Mouse (Mus musculus) intestine, embryonic 16.5 days (tissue): ENCODE measurements around the gene Pcsk5. TPM values are rescaled to one million over a fixed set of nuclear protein-coding genes. Genes with fewer than 3 reads are reported as not detected.

ENCODE experiments used
- ATAC-seq: fragments of 200-750 bp; cut with Nextera tagmentation; 2 replicates; pipeline ENCODE4 v1.8.0; 2017; ENCODE audit warnings: moderate TSS enrichment, moderate library complexity
- H3K27ac ChIP-seq: fragments of 300-500 bp; sonication (generic); 2 replicates; pipeline ENCODE4 v1.5.1; 2014; ENCODE audit warnings: mild to moderate bottlenecking, low read length
- H3K27me3 ChIP-seq: fragments of 300-500 bp; sonication (generic); replicated peaks from 2 replicates; pipeline ENCODE4 v1.6.1; 2014; ENCODE audit warnings: low read length, control low read depth, mixed read lengths; ENCODE audit not compliant: control insufficient read depth, insufficient read depth
- H3K36me3 ChIP-seq: fragments of 300-500 bp; sonication (generic); 2 replicates; pipeline ENCODE4 v1.6.1; 2014; ENCODE audit warnings: low read length, control low read depth; ENCODE audit not compliant: control insufficient read depth, insufficient read depth
- H3K4me1 ChIP-seq: fragments of 300-500 bp; sonication (generic); 2 replicates; pipeline ENCODE4 v1.6.1; 2014; ENCODE audit warnings: low read length, control low read depth, mixed read lengths; ENCODE audit not compliant: control insufficient read depth, insufficient read depth
- H3K4me2 ChIP-seq: fragments of 300-500 bp; sonication (generic); 2 replicates; pipeline ENCODE4 v1.6.1; 2014; ENCODE audit warnings: low read depth, low read length, control low read depth
- H3K4me3 ChIP-seq: fragments of 300-500 bp; sonication (generic); 2 replicates; pipeline ENCODE4 v1.5.1; 2014; ENCODE audit warnings: mild to moderate bottlenecking, low read length
- H3K9ac ChIP-seq: fragments of 300-500 bp; sonication (generic); 2 replicates; pipeline ENCODE4 v1.6.1; 2014; ENCODE audit warnings: low read depth, low read length
- H3K9me3 ChIP-seq: fragments of 300-500 bp; sonication (generic); 2 replicates; pipeline ENCODE4 v1.6.1; 2016; ENCODE audit warnings: low read length, control low read depth; ENCODE audit not compliant: control insufficient read depth
- WGBS: fragments of 180-500 bp; shearing (Covaris S2); extraction: QIAGEN DNeasy Blood & Tissue Kit; methylation state at CpG from one replicate; pipeline ENCODE4 v1.1.7; 2014; 5-methylcytosine and 5-hydroxymethylcytosine counted together
- polyA plus RNA-seq: library from polyadenylated mRNA; unstranded; fragments of >200 nt; fragmentation: Nextera tagmentation; extraction: Ambion mirVana; gene quantifications from 2 replicates; pipeline ENCODE4 v1.2.1, GENCODE M21; 2015

Pcsk5 gene
- polyA plus RNA-seq, 1 experiment from 2014 or later: 30.2 TPM

GRCm38 (mm10) chr19:17841586-17841985 is 4.2 kb upstream of the Pcsk5 start:
- no peaks in the 10 kb centered on the region for H3K36me3 ChIP-seq
- no peak for ATAC-seq
- H3K4me2 ChIP-seq: no peak overlapping the region
- no peaks in the 10 kb centered on the region for H3K27me3 ChIP-seq
- H3K9me3 ChIP-seq: no peaks in the 10 kb centered on the region
- H3K27ac ChIP-seq: no peak overlapping the region
- WGBS: 74% methylated on average over 2 of the region's 2 CpGs
- H3K4me1 ChIP-seq: peaks cover 5% of the 10 kb centered on the region; the same call in 1 of the 2 replicates
- H3K4me3 ChIP-seq: no peak overlapping the region
- H3K9ac ChIP-seq: no peak overlapping the region

GRCm38 (mm10) chr19:17839856-17840255 is 2.4 kb upstream of the Pcsk5 start:
- Histone ChIP-seq H3K4me3 (no peak overlapping the region), H3K4me2 (no peak overlapping the region), H3K27me3 (no peaks in the 10 kb centered on the region), H3K4me1 (peaks cover 5% of the 10 kb centered on the region; the same call in 1 of the 2 replicates), H3K9me3 (no peaks in the 10 kb centered on the region), H3K36me3 (no peaks in the 10 kb centered on the region), H3K9ac (no peak overlapping the region), H3K27ac (no peak overlapping the region)
- 44% methylated on average over 1 of the region's 1 CpGs for WGBS
- no peak for ATAC-seq

- peak overlapping the region; percentile 83 for H3K4me2 ChIP-seq
- H3K27me3 ChIP-seq: no peaks in the 10 kb centered on the region
- H3K4me3 ChIP-seq: peak overlapping the region; percentile 87
- peak overlapping the region; percentile 91 for H3K27ac ChIP-seq
- no peaks in the 10 kb centered on the region for H3K9me3 ChIP-seq
- no peaks in the 10 kb centered on the region for H3K36me3 ChIP-seq
- ATAC-seq: peak; percentile 70
- peak overlapping the region; percentile 95 for H3K9ac ChIP-seq
- WGBS: under 1% methylated on average over 72 of the region's 72 CpGs
- H3K4me1 ChIP-seq: peaks cover 14% of the 10 kb centered on the region; the same call in 1 of the 2 replicates
Observed at GRCm38 (mm10) chr19:17836566-17837470, 614 bp downstream of the Pcsk5 start.

DNA sequence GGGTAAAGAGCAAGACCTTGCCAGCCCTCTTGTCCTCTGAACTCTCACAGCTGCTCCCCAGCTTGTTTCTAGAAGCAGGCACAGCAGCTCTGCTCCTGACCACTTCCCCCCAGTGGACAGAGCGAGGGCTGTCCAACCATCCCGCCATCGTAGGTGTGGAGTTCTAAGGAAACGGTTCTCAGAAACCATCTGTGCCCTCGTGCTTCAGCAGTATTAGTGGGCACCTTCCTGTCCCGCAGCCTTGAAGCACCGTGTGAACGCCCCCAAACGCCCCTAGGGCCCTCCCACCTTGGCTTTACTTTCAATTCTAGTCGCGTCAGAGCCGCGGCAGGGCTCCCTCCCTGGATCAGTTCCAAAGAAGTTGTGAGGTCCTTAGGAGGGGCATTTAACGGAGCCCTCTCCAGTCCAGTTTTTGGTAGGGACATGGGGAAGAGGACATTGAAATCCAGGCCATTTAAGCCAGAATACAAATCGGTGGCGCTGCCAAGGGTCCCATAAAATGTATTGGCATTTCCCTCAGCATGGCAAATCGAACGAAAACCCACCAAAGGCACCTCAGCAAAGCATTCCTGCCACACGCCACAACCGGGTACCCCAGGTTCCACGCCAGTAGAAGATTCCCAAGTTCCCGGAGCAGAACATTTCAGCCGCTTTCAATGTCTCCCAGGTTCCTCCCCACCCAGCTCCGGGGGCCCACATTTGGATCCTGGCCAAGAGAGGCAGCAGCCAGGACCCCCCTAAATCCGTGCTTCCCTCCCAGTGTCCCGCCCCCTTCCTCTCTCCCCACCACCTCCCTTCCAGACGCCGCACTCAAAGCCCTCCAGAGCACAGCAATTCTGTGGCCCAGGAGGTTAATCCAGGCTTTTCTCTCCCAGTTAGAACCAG is 1.5 kb downstream of the Pcsk5 start:
- peaks cover 14% of the 10 kb centered on the region; the same call in 1 of the 2 replicates for H3K4me1 ChIP-seq
- no peaks in the 10 kb centered on the region for H3K36me3 ChIP-seq
- H3K9ac ChIP-seq: peak overlapping the region; percentile 95
- peak overlapping the region; percentile 87 for H3K4me3 ChIP-seq
- no peaks in the 10 kb centered on the region for H3K9me3 ChIP-seq
- peak; percentile 13 for ATAC-seq
- WGBS: under 1% methylated on average over 28 of the region's 28 CpGs
- H3K4me2 ChIP-seq: peak overlapping the region; percentile 83
- no peaks in the 10 kb centered on the region for H3K27me3 ChIP-seq
- H3K27ac ChIP-seq: peak overlapping the region; percentile 91

GRCm38 (mm10) chr19:17834894-17835293 is 2.5 kb downstream of the Pcsk5 start:
- peak overlapping the region; percentile 87 for H3K4me3 ChIP-seq
- H3K9ac ChIP-seq: peak overlapping the region; percentile 95; the same call in 1 of the 2 replicates

DNA sequence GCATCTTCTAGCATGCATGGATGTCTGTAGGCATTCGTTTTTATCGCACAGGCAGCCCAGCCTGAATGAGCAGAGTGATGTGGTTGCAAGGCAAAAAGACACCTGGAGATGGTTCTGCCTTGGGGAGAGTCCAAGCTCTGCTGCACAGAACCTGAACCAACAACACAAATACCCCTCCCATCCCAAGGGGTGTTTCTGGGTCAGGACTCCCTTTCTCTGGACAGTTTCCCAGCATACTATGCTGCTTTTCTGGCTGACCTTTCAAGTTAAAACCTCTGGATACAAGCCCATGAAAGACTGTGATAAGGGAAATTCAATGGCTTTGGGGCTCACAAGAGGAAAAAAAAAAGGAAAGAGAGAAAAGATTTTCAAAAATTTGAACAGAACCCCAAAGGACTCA is 6.1 kb downstream of the Pcsk5 start:
- Histone ChIP-seq H3K4me3 (no peak overlapping the region), H3K4me1 (peaks cover 14% of the 10 kb centered on the region)
- no peak for ATAC-seq

More at GRCm38 (mm10) chr19:17834894-17835293, 2.5 kb downstream of the Pcsk5 start:
- no peaks in the 10 kb centered on the region for H3K27me3 ChIP-seq
- H3K4me1 ChIP-seq: peaks cover 14% of the 10 kb centered on the region; the same call in 1 of the 2 replicates
- ATAC-seq: no peak
- no peaks in the 10 kb centered on the region for H3K36me3 ChIP-seq
- H3K4me2 ChIP-seq: peak overlapping the region; percentile 83
- no peak overlapping the region for H3K27ac ChIP-seq
- no peaks in the 10 kb centered on the region for H3K9me3 ChIP-seq

DNA sequence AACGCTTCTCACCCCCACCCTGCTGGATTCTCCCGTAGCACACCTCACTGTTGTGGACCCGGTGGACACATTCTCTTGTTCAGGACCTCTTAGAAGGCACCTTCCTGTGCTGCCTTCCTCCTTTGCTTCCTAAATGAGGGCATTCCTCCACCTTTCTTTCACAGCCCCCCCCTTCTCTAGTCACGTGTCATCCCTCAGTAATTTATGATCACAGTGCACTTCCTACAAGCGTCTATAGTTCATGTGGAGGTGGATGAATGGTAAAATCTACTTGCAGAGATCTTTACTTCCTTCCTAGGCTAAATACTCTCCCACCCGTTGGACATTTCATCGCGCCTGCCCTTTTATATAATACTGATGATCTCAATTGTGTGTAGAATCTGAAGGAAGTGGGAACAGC is 9.0 kb downstream of the Pcsk5 start:
- peak; percentile 52 for ATAC-seq
- 66% methylated on average over 8 of the region's 8 CpGs for WGBS
- H3K4me2 ChIP-seq: no peak overlapping the region
- peaks cover 10% of the 10 kb centered on the region for H3K4me1 ChIP-seq
- H3K27me3 ChIP-seq: no peaks in the 10 kb centered on the region
- H3K27ac ChIP-seq: no peak overlapping the region
- no peak overlapping the region for H3K9ac ChIP-seq
- H3K9me3 ChIP-seq: no peaks in the 10 kb centered on the region
- no peaks in the 10 kb centered on the region for H3K36me3 ChIP-seq
- H3K4me3 ChIP-seq: no peak overlapping the region

More for the DNA sequence above, 6.1 kb downstream of the Pcsk5 start:
- WGBS: 86% methylated on average over 2 of the region's 2 CpGs
- no peaks in the 10 kb centered on the region for H3K36me3 ChIP-seq
- no peak overlapping the region for H3K9ac ChIP-seq
- H3K27me3 ChIP-seq: no peaks in the 10 kb centered on the region
- no peak overlapping the region for H3K27ac ChIP-seq
- no peaks in the 10 kb centered on the region for H3K9me3 ChIP-seq
- H3K4me2 ChIP-seq: no peak overlapping the region

DNA sequence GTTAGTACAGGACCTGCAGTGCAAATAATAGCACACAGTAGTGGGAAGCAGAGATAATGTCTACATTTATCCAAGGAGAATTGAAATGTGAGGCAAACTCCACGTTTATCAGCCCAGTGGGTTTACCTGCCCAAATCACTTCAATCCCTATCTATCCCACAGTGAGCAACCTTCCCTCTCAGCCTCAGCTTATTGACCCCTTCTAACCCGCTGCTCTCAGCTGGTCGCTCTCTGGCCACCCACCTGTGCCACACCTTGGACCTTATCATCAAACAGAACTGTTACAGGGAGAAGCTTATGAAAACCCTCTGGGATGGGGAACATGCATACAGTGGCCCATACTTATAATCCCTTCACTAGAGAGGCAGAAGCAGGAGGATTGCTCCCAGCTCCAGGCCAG is 10.7 kb downstream of the Pcsk5 start:
- Histone ChIP-seq H3K36me3 (no peaks in the 10 kb centered on the region), H3K4me1 (peaks cover 17% of the 10 kb centered on the region), H3K9ac (no peak overlapping the region), H3K4me3 (no peak overlapping the region), H3K27ac (no peak overlapping the region), H3K27me3 (no peaks in the 10 kb centered on the region), H3K9me3 (no peaks in the 10 kb centered on the region), H3K4me2 (no peak overlapping the region)
- ATAC-seq: 0 out of 2 replicates have a peak, but pooled peaks have one; percentile 34
- 60% methylated on average over 3 of the region's 3 CpGs for WGBS

DNA sequence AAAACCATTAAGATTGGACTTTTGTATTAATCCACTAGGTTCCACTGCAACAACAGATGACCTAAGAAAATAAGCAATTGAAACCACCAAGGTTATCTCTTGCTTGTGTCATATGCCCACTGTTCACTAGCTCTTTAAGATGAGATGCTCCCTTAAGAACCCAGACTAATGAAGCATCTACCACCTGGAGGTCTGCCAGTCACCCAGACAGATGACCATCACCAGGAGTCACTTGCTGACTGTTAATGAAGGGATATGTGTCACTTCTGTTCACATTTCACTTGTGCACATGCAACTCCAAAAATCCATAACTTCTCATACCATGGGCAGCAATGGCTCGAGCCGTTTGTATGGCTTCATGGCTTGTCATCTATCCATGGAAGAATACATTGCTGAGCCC is 17.4 kb downstream of the Pcsk5 start:
- no peaks in the 10 kb centered on the region for H3K36me3 ChIP-seq
- peaks cover 17% of the 10 kb centered on the region for H3K4me1 ChIP-seq
- no peak for ATAC-seq
- H3K4me2 ChIP-seq: no peak overlapping the region
- H3K27me3 ChIP-seq: no peaks in the 10 kb centered on the region
- WGBS: 93% methylated on average over 2 of the region's 2 CpGs
- no peak overlapping the region for H3K4me3 ChIP-seq
- no peaks in the 10 kb centered on the region for H3K9me3 ChIP-seq
- H3K27ac ChIP-seq: no peak overlapping the region
- no peak overlapping the region for H3K9ac ChIP-seq
